Mouse (Mus musculus): ENCODE data around the gene Cpt1a.

GRCm38 (mm10) chr19:3389089-3389488, 67.0 kb downstream of the Cpt1a start:
- TF ChIP-seq POLR2A (IDR thresholded peaks at IDR 0.05; ENCODE audit: borderline replicate concordance, low read depth, low read length) (no peak), CTCF (IDR thresholded peaks at IDR 0.05; ENCODE audit: low read depth, low read length) (peak; percentile 19; the same call in 1 of the 2 replicates)
